Mouse (Mus musculus) thymus, adult 18-20 months (tissue): ENCODE data around the gene Cops4.

Experiments
- DNase-seq, 2 experiments: peaks; one replicate each; pipeline ENCODE4 v3.0.0; 2022; ENCODE audit warnings: mixed read lengths in 2 of 2

Gene Cops4

DNA sequence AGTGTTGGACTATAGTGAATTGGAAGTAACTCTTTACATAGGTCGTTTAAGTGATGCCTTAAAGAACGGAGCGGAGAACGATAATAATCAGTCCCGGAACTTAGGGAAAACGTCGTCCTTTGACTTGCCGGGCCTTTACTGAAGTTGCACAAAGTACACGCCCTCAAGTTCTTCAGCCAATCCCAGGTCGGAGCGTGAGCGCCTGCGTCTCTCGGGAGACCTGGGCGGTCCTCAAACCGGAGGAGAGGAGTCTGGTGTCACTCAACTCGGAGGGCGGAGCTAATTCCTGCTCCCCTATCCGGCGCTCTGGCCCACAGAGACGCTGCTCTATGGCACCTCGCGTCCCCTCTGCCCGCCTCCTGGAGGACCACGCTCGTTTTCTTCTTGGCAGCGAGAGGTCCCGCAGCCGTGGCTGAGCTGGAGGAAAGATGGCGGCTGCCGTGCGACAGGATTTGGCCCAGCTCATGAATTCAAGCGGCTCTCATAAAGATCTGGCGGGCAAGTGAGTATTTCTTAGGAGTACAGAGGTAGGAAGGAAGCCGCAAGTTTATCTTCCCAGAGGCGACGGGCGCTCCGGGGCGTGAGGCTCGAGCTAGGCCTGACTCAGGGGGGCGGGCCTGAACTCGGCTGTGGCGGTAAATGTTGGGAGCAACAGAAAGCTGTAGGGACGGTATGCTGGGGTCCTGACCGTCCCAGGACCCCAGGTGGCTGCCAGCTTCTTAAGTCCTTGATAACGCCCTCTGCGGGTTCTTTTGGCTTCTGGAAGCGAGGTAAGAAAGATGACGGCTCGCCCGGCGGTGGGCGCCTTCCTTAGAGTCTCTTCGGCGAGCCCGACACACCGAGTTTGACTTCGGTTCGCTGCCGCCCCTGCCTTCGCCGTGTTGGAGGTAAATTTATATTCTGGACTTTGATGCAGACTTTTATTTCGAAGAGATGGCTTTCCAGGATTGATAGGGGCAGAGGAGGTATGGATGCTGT lies at the start of gene Cops4:
Gene Cops4, plus strand, starts transcription at position 261 of the 978 bp plus-strand sequence.
- peak; percentile 96 to 98 for DNase-seq

DNA sequence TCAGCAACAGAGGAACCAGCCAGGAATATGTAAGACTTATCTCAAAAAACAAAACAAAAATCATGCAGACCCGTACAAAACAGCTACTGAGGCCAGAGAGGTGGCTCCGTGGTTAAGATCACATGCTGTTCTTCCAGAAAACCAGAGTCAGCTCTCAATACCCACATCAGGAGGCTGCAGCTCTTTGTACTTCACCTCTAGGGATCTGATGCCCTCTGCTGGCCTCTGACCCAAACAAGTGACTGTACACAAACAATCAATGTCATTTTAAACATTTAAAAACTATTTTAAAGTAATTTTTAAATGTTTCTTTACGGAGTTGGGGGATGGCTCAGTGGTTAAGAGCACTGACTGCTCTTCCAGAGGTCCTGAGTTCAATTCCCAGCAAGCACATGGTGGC lies 41.8 kb upstream of the Cops4 start:
- no peak for DNase-seq

DNA sequence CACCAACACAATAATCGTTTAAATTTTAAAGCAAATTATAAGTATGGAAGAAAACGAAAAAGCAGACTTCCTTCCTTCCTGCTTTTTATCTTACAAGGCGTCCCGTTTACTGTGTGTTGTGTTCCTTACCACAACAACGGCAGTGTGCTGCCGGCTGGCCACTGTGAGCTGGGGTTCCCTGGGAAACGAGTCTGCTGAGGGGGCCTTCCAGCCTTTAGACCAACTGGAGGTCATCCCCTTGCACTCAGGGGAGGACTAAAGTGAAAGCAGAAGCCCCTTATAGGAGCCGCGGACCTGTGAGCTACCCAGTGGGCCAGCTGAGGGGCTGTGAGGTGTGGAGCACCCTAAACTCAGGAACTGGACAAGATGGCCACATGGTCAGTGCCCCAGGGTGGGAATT lies 40.5 kb upstream of the Cops4 start:
- no peak for DNase-seq

DNA sequence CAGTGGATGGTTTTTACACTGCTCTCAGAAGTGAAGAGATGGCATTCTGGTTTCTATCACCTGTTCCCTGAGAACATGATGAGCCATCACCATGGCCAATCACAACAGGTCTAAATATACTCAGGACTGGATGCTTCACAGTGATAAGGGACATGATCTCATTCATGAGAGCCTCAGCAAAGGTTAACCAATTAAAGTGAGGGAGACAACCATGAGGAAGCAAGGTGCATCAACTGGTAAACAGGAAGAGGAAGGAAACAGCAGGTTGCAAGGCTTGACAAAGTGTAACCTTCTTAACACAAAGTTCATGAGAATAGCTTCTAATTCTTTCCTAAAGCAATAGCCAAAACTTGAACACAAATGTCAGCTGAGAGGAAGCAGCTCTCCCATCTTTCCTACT lies 34.5 kb upstream of the Cops4 start:
- no peak for DNase-seq

DNA sequence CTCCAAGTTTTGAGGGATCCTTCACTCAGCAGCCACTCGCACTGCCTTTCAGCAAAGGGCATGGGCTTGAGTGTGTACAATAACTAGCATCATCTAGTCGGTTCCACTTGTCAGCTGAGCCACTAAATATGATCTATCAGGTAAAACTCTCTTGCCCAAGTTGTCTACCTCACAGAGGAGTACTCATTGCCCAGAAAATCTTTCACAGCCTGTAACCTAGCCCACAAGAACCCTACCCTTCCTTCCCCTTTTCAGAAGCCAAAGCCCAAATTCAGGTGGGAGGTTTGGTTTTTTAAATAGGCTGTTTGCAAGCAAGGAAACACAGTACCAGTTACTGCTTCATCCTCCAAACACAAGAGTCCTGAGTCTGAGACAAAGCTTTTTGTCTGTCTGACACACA lies 31.0 kb upstream of the Cops4 start:
- no peak for DNase-seq

DNA sequence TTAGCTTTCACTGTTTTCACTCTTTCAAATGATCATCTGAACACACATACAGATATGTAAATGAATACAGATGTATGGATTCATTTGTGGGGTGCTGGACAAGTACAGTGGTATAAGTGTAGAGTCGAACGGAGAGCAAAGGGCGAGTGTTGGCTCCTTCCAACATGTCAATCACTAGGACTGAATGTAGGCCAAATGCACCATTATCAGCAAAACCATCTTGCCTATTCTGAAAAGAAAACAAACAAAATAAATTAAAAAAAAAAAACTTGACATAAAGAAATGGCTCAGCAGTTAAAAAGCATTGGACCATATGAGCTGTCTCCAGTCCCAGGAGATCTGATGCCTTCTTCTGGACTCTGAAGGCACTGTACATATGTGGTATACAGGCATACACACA lies 29.9 kb upstream of the Cops4 start:
- no peak for DNase-seq

DNA sequence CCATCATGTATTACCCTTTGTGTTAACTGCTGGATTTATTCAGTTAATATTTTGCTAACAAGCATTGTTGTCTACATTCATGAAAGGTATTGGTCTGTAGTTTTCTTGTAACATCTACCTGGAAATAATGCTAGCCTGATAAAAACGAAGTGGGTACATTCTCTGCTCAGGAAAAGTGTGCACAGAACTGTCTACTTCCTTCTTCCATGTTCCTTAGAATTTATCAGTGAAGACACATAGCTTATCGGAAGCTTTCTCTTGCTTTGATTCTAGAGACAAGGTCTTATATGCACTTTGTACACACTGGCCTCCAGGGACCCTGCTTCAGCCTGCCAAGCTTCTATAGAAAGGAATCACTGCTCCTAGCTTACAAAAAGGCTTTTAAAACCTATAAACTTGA lies 28.8 kb upstream of the Cops4 start:
- no peak for DNase-seq

DNA sequence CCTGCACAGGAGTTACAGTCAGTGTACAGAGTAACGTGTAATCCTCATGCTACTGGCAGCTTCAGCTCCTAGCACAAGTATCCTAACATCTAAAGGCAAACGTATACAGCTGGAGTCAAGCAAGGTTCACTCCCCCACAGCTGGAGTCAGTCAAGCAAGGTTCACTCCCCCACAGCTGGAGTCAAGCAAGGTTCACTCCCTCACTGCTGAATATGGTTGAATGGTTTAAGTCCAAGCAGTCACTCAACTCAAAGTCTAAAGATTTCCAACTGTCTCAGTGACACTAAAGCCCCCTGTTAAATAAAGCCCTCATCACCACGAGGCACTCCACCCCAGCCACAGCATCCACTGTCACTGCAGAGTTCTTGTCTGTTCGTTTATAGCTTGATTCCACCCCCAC lies 26.4 kb upstream of the Cops4 start:
- no peak for DNase-seq

DNA sequence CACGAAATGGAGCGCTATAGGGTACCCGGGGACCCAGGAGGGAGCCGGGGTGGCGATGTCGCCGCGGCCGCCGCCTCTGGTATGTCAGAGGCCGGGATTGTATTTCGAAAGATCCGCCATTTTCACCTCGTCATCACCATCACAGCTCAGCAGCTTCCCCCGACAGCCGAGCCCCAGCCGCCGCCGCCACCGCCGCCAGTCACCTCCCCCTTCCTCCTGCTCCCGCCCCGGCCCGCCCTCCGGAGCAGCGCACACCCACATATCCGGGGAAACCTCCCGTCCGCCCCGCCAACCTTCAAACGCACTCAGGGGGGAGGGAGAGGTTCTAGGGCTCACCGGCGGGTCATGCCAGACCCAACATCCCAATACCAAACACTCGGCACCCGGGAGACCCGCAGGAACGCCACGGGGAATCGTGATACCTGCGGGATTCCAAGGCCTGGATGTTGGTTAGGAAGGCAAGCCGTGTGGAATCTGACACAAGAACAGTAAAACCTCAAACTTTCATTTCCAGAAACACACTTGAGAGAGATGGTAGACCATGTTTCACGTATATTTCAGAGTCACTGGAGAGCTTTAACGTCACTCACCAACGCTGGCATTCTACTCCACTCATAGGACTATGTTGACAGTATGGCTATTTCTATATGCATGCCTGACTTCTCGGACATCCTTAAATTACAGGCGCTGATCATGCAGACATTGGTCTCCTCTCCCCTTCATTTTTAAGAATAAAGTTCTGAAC lies 19.5 kb upstream of the Cops4 start:
- DNase-seq, result peak; percentile 79

DNA sequence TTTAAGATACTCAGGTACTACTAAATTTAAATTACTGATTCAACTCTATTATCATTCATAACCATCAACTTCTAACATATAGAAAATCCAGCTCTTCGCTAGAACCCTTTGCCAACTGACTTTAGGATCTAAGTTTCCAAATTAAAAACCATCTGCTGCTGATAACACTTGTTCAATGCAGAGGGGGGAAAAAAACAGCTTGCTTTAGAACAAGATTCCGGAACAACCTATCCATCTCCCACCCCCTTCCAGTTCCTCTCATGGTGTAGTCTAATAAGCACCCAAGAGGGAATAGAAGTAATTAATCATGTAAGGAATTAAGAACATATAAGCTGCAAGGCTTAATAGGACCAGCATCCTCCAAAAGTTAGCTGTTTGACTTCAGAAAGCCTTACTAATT lies 18.9 kb upstream of the Cops4 start:
- no peak for DNase-seq

DNA sequence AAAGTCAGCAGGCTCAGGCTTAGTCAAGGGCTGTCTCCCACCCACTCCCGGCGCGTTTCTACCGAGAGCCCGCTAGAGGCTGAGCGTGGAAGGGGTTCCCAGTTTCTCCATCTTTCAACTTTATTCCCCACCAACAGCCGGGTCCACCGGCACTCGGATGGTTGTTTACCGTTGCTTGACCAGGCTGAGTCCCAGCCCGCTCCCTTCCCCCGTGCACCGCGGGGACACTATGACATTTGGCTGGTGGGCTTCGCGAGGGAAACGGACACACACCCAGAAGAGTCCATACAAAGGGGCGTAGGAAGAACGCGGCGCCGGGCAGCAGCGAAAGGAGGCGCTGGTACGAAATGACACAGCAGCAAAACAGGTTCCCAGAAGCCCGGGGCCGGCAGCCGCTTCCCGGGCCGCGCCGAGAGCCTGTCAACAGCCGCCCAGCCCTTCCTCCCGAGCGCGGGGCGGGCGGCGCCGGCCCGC lies 18.2 kb upstream of the Cops4 start:
- peak; percentile 42 to 48 for DNase-seq

DNA sequence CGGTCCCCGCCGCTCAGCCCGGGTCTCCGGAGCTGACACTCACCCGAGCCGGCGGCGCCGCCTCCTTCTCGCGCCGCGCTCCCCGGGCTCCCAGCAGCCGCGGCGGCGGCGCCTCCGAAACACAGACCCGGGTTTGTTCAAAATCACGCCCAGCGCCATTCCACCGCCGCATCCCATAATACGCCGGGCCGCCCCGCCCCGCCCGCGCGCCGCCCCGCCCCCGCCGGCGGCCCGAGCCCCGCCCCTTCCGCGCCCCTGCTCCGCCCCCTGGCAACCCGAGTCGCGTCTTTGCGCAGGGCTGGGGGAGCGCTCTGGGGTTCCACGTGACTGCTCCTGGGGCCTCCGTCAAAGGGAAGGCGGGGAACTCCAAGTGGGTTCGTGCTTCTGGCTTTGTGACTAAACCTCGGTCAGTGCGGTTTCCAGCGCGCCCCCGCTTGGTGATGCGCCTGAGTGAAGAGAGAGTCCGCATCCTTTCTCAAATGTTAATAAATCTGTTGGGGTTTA lies 17.6 kb upstream of the Cops4 start, which contains the start of gene Lin54:
Gene Lin54, minus strand, starts transcription at position 182 of the 504 bp plus-strand sequence.
- peak; percentile 82 to 91 for DNase-seq

DNA sequence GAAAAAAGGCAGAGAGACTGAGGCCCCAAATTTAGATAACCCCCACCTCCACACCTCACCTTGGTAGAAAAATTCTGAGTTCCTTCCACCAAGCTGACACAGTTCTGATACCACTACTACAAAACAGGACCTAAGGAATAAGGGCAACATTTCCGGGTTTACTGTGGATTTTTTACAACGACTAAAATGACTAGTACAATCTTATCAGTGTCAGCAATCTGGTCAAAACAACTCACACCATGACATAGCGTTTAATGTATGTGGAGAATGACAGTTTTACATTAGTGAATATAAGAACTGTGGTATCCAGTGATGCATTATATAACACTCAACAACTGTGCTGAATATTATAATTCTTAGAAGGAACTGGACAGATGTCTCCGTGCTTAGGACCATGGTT lies 16.8 kb upstream of the Cops4 start:
- DNase-seq, result no peak

DNA sequence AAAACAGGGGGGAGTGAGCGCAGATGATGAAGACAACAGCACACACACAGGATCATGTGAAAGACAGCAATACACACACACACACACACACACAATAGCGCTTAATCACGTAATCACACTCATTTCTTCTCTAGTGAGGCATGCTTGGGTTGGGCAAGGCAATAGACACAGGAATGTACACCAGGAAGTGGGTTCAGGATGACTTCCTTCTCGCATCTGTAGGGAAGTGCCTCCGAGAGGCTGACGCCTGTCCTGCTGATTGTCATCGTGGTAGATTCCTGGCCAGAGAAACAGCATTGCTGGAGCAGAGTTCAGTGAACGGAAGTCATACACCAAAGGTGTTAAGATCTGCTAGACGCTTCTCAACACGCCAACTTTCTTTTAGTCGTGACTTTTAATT lies 8.9 kb upstream of the Cops4 start:
- no peak for DNase-seq

DNA sequence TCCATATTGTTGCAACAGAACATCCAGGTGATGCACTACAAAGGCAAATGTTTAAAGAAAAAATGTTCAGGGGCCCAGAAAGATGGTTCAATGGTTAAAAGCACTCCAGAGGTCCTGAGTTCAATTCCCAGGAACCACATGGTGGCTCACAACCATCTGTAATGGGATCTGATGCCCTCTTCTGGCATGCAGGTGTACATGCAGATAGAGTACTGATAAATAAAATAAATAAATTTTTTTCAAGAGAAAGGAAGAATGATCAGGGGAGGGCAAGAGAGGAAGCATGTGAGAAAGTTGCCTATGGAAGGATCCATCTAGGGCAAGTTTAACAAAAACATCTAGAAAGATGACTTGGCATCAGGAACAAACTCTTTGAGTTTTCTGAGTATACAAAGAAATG lies 5.5 kb upstream of the Cops4 start:
- DNase-seq, result no peak

DNA sequence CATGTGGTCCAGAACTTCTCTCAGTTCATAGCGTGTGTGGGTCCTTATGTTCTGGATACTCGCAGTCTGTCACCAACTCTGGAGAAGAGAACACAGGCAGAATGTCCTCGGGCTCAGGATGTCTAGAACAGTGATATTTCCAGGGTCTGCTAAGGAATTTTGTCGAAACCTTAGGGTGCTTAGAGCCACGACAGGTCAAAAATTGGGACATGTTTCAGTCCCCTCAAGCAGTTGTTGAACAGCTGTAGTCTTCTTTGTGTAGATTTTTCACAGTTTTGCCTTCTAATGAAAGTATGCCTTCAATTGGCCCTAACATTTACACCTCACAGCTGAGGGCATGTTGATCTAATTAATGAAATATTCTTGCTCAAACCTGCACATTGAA lies 910 bp downstream of the Cops4 start:
- no peak for DNase-seq

DNA sequence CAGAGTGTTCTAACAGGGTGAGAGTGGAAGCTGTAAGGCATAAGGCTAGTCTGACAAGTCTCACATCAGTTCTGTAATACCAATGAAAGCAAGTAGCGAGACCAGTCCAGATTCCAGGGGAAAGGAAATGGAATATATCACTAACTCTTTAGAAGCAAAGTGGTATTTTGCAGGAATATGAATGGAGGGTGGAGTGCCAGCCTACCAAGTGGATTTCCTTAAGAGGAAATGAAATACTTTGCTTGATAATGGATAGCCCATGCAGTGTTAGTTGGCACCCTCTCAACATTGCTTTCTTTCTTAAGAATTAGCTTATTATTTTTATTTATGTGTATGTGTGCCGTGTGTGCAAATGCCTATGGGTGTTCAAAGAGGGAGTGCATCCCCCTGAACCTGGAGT lies 2.1 kb downstream of the Cops4 start:
- DNase-seq, result no peak

DNA sequence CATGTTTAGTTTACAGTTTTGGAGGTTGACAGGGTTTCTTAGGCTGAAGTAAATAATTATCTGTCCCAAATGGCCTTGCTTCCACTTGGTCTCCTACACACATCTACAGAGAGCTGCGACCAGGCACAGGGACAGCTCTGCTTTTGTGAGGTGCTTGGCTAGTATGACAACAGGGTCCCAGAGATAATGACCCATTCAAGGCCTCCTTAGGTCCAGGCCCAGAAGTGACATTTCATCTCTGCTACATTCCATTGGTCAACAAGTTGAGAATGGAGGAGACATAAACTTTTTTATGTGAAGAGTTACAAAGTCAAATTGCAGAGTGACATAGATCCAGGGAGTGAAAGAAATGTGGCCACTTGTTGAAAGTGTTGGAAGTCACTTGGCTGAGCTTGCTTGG lies 5.2 kb downstream of the Cops4 start:
- DNase-seq, result no peak

DNA sequence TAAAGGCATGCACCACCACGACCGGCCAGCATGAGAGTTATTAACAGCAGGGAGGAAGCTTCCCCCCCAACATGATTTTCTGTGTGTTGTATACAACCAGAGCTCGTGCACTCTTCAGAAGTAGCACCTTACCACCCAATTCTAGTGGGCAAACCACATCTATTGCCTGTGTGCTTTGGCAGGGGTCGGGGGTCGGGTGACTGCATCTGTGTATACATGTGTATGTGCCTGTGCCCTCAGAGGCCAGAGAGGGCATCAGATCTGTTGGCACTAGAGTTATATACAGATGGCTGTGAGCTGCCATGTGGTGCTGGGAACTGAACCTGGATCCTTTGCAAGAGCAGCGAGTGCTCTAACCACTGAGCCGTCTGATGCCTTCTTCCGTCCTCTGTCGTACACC lies 6.8 kb downstream of the Cops4 start:
- DNase-seq, result no peak

DNA sequence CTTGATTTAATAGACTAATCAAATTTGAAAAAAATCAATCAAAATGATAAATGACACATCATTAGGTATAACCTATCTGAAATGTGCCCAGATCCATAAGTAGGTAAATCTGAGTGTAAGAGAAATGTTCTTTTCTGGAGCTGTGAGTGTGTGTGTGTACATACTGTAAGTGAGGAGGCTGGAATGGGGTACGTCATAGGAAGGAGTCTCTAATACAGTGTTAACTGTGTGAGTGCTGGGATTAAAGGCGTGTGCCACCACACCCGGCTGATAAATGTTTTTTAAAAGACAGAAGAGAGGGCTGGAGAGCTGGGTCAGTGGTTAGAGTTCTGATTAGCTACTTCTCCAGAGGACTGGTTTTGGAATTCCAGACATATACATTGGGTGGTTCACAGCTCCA lies 7.5 kb downstream of the Cops4 start:
- DNase-seq, result no peak

DNA sequence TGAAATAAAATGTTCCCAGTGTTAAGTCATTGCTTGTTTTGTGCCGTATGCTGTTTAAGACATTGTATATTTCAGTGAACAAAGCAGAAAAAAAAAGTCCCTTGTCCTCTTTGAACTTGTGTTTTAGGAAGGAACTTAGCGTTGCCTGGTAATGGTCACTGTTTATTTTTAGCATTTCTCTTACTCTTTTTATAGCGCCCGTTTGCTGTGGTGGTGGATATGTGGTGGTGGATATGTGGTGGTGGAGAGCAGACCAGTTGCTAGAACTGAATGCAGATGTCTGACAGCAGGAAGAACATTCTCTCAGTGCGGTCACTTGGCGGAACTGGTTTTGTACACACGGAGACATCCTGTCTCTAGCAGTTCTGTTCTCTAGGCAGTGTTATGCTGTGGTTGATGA lies 8.1 kb downstream of the Cops4 start:
- peak; percentile 22 to 52 for DNase-seq

DNA sequence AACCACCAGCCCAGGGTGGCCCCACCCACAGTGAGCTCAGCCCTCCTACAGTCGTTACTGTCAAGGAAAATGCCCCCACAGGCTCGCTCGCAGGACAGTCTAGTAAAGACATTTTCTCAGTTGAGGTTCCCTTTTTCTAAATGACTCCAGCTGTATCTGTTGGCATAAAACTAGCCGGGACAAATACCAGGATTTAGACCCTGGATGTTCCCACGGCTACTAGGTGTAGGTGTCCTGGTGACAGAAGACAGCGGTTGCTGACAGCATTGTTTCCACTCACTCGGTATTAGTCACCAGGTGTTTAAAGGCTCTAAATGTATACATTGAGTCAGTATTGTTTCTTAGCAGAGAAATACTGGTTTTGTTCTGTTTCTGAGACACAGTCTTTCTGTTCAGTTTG lies 17.7 kb downstream of the Cops4 start:
- DNase-seq, result no peak

DNA sequence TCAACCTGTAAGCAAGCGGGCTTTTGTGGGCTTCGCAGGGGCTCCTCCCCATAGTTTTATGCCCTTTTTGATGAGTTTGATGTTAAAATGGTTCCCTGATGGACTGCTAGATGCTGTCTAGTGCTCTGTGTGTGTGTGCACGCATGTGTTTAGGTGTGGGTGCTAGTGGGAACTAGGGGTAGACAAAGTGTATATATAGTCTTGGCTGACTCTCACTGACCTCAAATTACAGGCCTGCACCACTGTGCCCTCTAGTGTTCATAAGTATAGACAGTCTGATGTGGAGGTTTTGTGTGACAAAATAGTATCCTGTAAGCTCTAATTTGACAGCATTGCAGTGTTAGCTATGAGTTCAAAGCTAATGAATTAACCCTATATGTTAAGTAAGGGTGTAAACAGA lies 18.5 kb downstream of the Cops4 start:
- no peak for DNase-seq
